Mouse (Mus musculus): ENCODE measurements at regions not wholly inside any gene's neighbourhood (a gene's known extent, or its start where the extent isn't known, plus 50 kb on each side); places are given as distances from the start of the nearest gene placed in this dataset.
"Not testable (repeated sequence)": the region's sequence is repeated elsewhere in the genome, so short reads cannot be mapped to it uniquely, and the experiment has no call there.

- H3K27ac ChIP-seq; DNase-seq (ENCODE audit: low spot score in 2 of 2); H3K4me3 ChIP-seq: not testable (repeated sequence)
Measured at GRCm38 (mm10) chr15:19980625-19981024, 468.4 kb upstream of the Cdh12 start.

- H3K4me3 ChIP-seq; H3K27ac ChIP-seq; DNase-seq (ENCODE audit: low spot score in 2 of 2): not testable (repeated sequence)
Measured at GRCm38 (mm10) chr15:19985001-19985400, 464.1 kb upstream of the Cdh12 start.

GRCm38 (mm10) chr15:20031772-20032171 lies 417.3 kb upstream of the Cdh12 start:
- Histone ChIP-seq H3K4me3 (no peak overlapping the region), H3K27ac (no peak overlapping the region)
- TF ChIP-seq CTCF (conservative IDR thresholded peaks at IDR 0.05) = no peak
- DNase-seq (ENCODE audit: low spot score in 2 of 2) = no peak

- H3K4me3 ChIP-seq = no peak overlapping the region
- no peak overlapping the region for H3K27ac ChIP-seq
- no peak for TF ChIP-seq CTCF (conservative IDR thresholded peaks at IDR 0.05)
- DNase-seq (ENCODE audit: low spot score in 2 of 2) = no peak
Measured at GRCm38 (mm10) chr15:20034382-20034781, 414.7 kb upstream of the Cdh12 start.

GRCm38 (mm10) chr15:20038550-20039435 lies 410.3 kb upstream of the Cdh12 start:
- no peak for DNase-seq (ENCODE audit: low spot score in 2 of 2)
- TF ChIP-seq CTCF (conservative IDR thresholded peaks at IDR 0.05) = no peak
- Histone ChIP-seq H3K4me3 (no peak overlapping the region), H3K27ac (no peak overlapping the region)

- no peak overlapping the region for H3K27ac ChIP-seq
- H3K4me3 ChIP-seq = no peak overlapping the region
- DNase-seq (ENCODE audit: low spot score in 2 of 2) = no peak
- no peak for TF ChIP-seq CTCF (conservative IDR thresholded peaks at IDR 0.05)
Measured at GRCm38 (mm10) chr15:20040041-20040440, 409.0 kb upstream of the Cdh12 start.

- no peak overlapping the region for H3K4me3 ChIP-seq
- H3K27ac ChIP-seq = no peak overlapping the region
- TF ChIP-seq CTCF (conservative IDR thresholded peaks at IDR 0.05) = no peak
- no peak for DNase-seq (ENCODE audit: low spot score in 2 of 2)
Measured at GRCm38 (mm10) chr15:20084958-20085357, 364.1 kb upstream of the Cdh12 start.

- H3K4me3 ChIP-seq = no peak overlapping the region
- DNase-seq (ENCODE audit: low spot score in 2 of 2) = no peak
Measured at GRCm38 (mm10) chr15:20089780-20090179, 359.3 kb upstream of the Cdh12 start.

GRCm38 (mm10) chr15:20090522-20090921 lies 358.5 kb upstream of the Cdh12 start:
- no peak for TF ChIP-seq CTCF (conservative IDR thresholded peaks at IDR 0.05)
- Histone ChIP-seq H3K27ac (no peak overlapping the region), H3K4me3 (no peak overlapping the region)
- DNase-seq (ENCODE audit: low spot score in 2 of 2) = no peak

More at GRCm38 (mm10) chr15:20089780-20090179, 359.3 kb upstream of the Cdh12 start:
- H3K27ac ChIP-seq = no peak overlapping the region
- TF ChIP-seq CTCF (conservative IDR thresholded peaks at IDR 0.05) = no peak

GRCm38 (mm10) chr15:20095764-20096163 lies 353.3 kb upstream of the Cdh12 start:
- TF ChIP-seq CTCF (conservative IDR thresholded peaks at IDR 0.05) = no peak
- Histone ChIP-seq H3K4me3 (no peak overlapping the region), H3K27ac (no peak overlapping the region)
- DNase-seq (ENCODE audit: low spot score in 2 of 2) = no peak

GRCm38 (mm10) chr15:20119518-20119917 lies 329.5 kb upstream of the Cdh12 start:
- no peak overlapping the region for H3K4me3 ChIP-seq
- DNase-seq (ENCODE audit: low spot score in 2 of 2) = no peak
- TF ChIP-seq CTCF (conservative IDR thresholded peaks at IDR 0.05) = peak; percentile 65
- H3K27ac ChIP-seq = no peak overlapping the region

- no peak overlapping the region for H3K27ac ChIP-seq
- no peak for DNase-seq (ENCODE audit: low spot score in 2 of 2)
- TF ChIP-seq CTCF (conservative IDR thresholded peaks at IDR 0.05) = no peak
- no peak overlapping the region for H3K4me3 ChIP-seq
Measured at GRCm38 (mm10) chr15:20123586-20123985, 325.5 kb upstream of the Cdh12 start.

GRCm38 (mm10) chr15:20135893-20136570 lies 313.0 kb upstream of the Cdh12 start:
- TF ChIP-seq CTCF (conservative IDR thresholded peaks at IDR 0.05) = peak; percentile 81
- Histone ChIP-seq H3K4me3 (no peak overlapping the region), H3K27ac (no peak overlapping the region)
- peak; percentile 8 to 24 for DNase-seq (ENCODE audit: low spot score in 2 of 2)

- no peak for TF ChIP-seq CTCF (conservative IDR thresholded peaks at IDR 0.05)
- Histone ChIP-seq H3K4me3 (no peak overlapping the region), H3K27ac (no peak overlapping the region)
- DNase-seq (ENCODE audit: low spot score in 2 of 2) = no peak
Measured at GRCm38 (mm10) chr15:20151910-20152309, 297.2 kb upstream of the Cdh12 start.
